18 mouse cellular contexts compared by ENCODE assay signal in the genomic region with DNA sequence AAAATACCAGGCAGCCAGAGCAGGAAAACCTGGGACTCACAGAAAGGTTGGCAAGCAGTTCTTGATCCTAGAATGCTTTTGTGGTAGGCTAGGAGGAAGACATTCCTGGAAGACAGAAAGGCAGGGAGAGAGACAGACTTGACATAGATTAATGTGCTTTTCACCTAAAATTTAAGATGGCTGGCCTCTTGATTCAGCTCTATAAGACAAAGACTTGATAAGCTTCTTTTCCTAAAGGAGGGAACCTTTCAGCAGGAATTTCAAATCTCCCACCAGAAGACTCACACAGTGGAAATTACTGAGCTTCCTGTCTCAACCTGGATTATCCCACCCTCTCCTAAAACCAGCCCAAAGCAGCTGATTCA.
DNase-seq lines count a peak whose midpoint lies in the region; ATAC-seq and TF ChIP-seq lines count a peak whose summit lies in the region.
"Had no signal": no experiment of that assay in that cellular context is flagged by ENCODE, and none has a peak within 500 bp of the region (broad histone marks: within the 10 kb centered on the region; RNA-seq: fewer than 3 reads in every experiment).

No protein-coding gene starts in this region.

- no peak overlapping the region for H3K4me3 ChIP-seq in hindbrain, embryonic 11.5 days (ENCODE audit: low read depth, low read length)
- no peak overlapping the region for H3K4me3 ChIP-seq in hindbrain, postnatal 0 days (ENCODE audit: low read length)
- H3K4me3 ChIP-seq in limb, embryonic 10.5 days: no peak overlapping the region
- H3K4me3 ChIP-seq: embryonic facial prominence, embryonic 13.5 days; limb, embryonic 15.5 days; liver, embryonic 15.5 days had no signal

- TF ChIP-seq CTCF in hindbrain, postnatal 0 days (IDR thresholded peaks at IDR 0.05; ENCODE audit: low read depth): no peak

- no peaks in the 10 kb centered on the region for H3K9me3 ChIP-seq in hindbrain, embryonic 11.5 days (ENCODE audit: control insufficient read depth, low read length)
- H3K9me3 ChIP-seq in hindbrain, postnatal 0 days (ENCODE audit: low read length): no peaks in the 10 kb centered on the region
- H3K9me3 ChIP-seq in limb, embryonic 10.5 days (replicated peaks): no peaks in the 10 kb centered on the region
- H3K9me3 ChIP-seq: embryonic facial prominence, embryonic 13.5 days; limb, embryonic 15.5 days; liver, embryonic 15.5 days had no signal

- H3K9ac ChIP-seq in hindbrain, embryonic 11.5 days (ENCODE audit: low read depth, low read length): no peak overlapping the region
- H3K9ac ChIP-seq in hindbrain, postnatal 0 days (replicated peaks; ENCODE audit: low read length): no peak overlapping the region
- H3K9ac ChIP-seq: embryonic facial prominence, embryonic 13.5 days; forebrain, postnatal 0 days; limb, embryonic 15.5 days; liver, embryonic 15.5 days had no signal

- no peak; the same call in 1 of the 2 replicates for ATAC-seq in hindbrain, embryonic 11.5 days (ENCODE audit: low FRiP score)
- ATAC-seq in hindbrain, postnatal 0 days: no peak
- no peak for ATAC-seq in CD4-positive, CD25-positive, alpha-beta regulatory T cell, adult 4 months
- ATAC-seq: forebrain, postnatal 0 days; intestine, embryonic 16.5 days; lung, postnatal 0 days had no signal

- DNase-seq in hindbrain, embryonic 11.5 days (ENCODE audit: low spot score): no peak
- no peak for DNase-seq in hindbrain, postnatal 0 days (ENCODE audit: low spot score)
- DNase-seq in ES-CJ7 (ENCODE audit: low read depth, low spot score): peak; percentile 24
- DNase-seq in limb, embryonic 10.5 days (ENCODE audit: low spot score): no peak
- peak; percentile 30 for DNase-seq in neural tube, embryonic 10.5 days (ENCODE audit: extremely low spot score, low spot score)
- DNase-seq in layer of hippocampus, postnatal 10 days (ENCODE audit: low spot score in 2 of 2): no peak
- DNase-seq in adrenal gland, postnatal 10 days: no peak
- DNase-seq: cerebellum, adult 9-10 months; forebrain, postnatal 0 days; layer of hippocampus, postnatal 36 days had no signal

- H3K4me1 ChIP-seq in hindbrain, embryonic 11.5 days (replicated peaks; ENCODE audit: control insufficient read depth, insufficient read depth, low read length): no peaks in the 10 kb centered on the region
- H3K4me1 ChIP-seq in hindbrain, postnatal 0 days (ENCODE audit: insufficient read depth, low read length): no peaks in the 10 kb centered on the region
- peaks cover 23% of the 10 kb centered on the region for H3K4me1 ChIP-seq in limb, embryonic 10.5 days
- H3K4me1 ChIP-seq: embryonic facial prominence, embryonic 13.5 days; liver, embryonic 15.5 days had no signal

- H3K27me3 ChIP-seq in hindbrain, embryonic 11.5 days (ENCODE audit: control insufficient read depth, insufficient read depth, low read length): no peaks in the 10 kb centered on the region
- no peaks in the 10 kb centered on the region for H3K27me3 ChIP-seq in hindbrain, postnatal 0 days (ENCODE audit: insufficient read depth, low read length)
- H3K27me3 ChIP-seq in limb, embryonic 10.5 days (ENCODE audit: low read depth, poor library complexity, severe bottlenecking): no peaks in the 10 kb centered on the region
- H3K27me3 ChIP-seq: CH12.LX; embryonic facial prominence, embryonic 13.5 days; limb, embryonic 15.5 days; liver, embryonic 15.5 days had no signal

- no peaks in the 10 kb centered on the region for H3K36me3 ChIP-seq in hindbrain, embryonic 11.5 days (ENCODE audit: control insufficient read depth, insufficient read depth, low read length)
- no peaks in the 10 kb centered on the region for H3K36me3 ChIP-seq in hindbrain, postnatal 0 days (ENCODE audit: insufficient read depth, low read length)
- no peaks in the 10 kb centered on the region for H3K36me3 ChIP-seq in limb, embryonic 10.5 days
- H3K36me3 ChIP-seq: embryonic facial prominence, embryonic 13.5 days; limb, embryonic 15.5 days; liver, embryonic 15.5 days had no signal

- peak overlapping the region; percentile 71 for H3K27ac ChIP-seq in hindbrain, embryonic 11.5 days (ENCODE audit: low read depth, low read length)
- H3K27ac ChIP-seq in hindbrain, postnatal 0 days: no peak overlapping the region
- H3K27ac ChIP-seq in limb, embryonic 10.5 days: peak overlapping the region; percentile 38; the same call in 1 of the 2 replicates
- H3K27ac ChIP-seq: embryonic facial prominence, embryonic 13.5 days; limb, embryonic 15.5 days; liver, embryonic 15.5 days; stomach, postnatal 0 days had no signal

- H3K4me2 ChIP-seq in hindbrain, embryonic 11.5 days (replicated peaks; ENCODE audit: low read depth, low read length): no peak overlapping the region
- H3K4me2 ChIP-seq in hindbrain, postnatal 0 days (ENCODE audit: low read depth, low read length): no peak overlapping the region
- H3K4me2 ChIP-seq: embryonic facial prominence, embryonic 13.5 days; limb, embryonic 15.5 days; liver, embryonic 15.5 days had no signal

Comparison
In these comparisons a context has a peak if more than half of its experiments do, and no peak if none do; other contexts are left out.
1. DNase-seq: peak in ES-CJ7 (single experiment) and neural tube, embryonic 10.5 days (single experiment); none in hindbrain, embryonic 11.5 days (single experiment), hindbrain, postnatal 0 days (single experiment), limb, embryonic 10.5 days (single experiment), layer of hippocampus, postnatal 10 days (0 of 2) and adrenal gland, postnatal 10 days (single experiment).